Mouse (Mus musculus): ENCODE results near the gene Panx1. TPM values are rescaled to one million over a fixed set of nuclear protein-coding genes. Genes with fewer than 3 reads are reported as not detected.

The Panx1 gene
- polyA plus RNA-seq (2012; rRNA removed) = 2.1 and 3.0 TPM in 2 replicates

GRCm38 (mm10) chr9:15045084-15045669 lies at the start of gene Panx1:
Gene Panx1, minus strand, starts transcription at chr9:15045478.

Other genes with a start within 250 kb of the Panx1 start
- gene Gpr83, start 185.3 kb downstream of the Panx1 start, polyA plus RNA-seq (2012; rRNA removed) = not detected in 2 replicates
- 0.07 TPM in 1 of 2 replicates, not detected in the other for gene Izumo1r, start 141.5 kb downstream of the Panx1 start, polyA plus RNA-seq (2012; rRNA removed)
- not detected in 2 replicates for gene Hephl1, start 66.6 kb upstream of the Panx1 start, polyA plus RNA-seq (2012; rRNA removed)
- gene Vstm5, start 193.6 kb upstream of the Panx1 start, polyA plus RNA-seq (2012; rRNA removed) = 0.35 and 0.36 TPM in 2 replicates
- 14.0 and 17.9 TPM in 2 replicates for gene Med17, start 234.5 kb upstream of the Panx1 start, polyA plus RNA-seq (2012; rRNA removed)

All from liver, embryonic 18 days (tissue).